31 mouse cellular contexts compared by ENCODE assay signal in genomic region chr19:4507746-4508145, GRCm38 (mm10). TPM values are rescaled to one million over a fixed set of nuclear protein-coding genes. Genes with fewer than 3 reads are reported as not detected.
A peak's percentile ranks its signal among the peaks of the same experiment; 100 is the strongest.
DNase-seq lines count a peak whose midpoint lies in the region; TF ChIP-seq lines count a peak whose summit lies in the region.
"Had no signal": no experiment of that assay in that cellular context is flagged by ENCODE, and none has a peak within 500 bp of the region (broad histone marks: within the 10 kb centered on the region; RNA-seq: fewer than 3 reads in every experiment).

No protein-coding gene starts in this region.

- H3K27me3 ChIP-seq in small intestine, adult 2 months (ENCODE audit: control insufficient read depth, insufficient read depth, low read length): peaks cover 4% of the 10 kb centered on the region; the same call in 1 of the 2 replicates
- H3K27me3 ChIP-seq: hindbrain, embryonic 15.5 days had no signal

- peak overlapping the region; percentile 44; the same call in 1 of the 2 replicates for H3K27ac ChIP-seq in small intestine, adult 2 months (ENCODE audit: insufficient read depth, low read depth, low read length)
- H3K27ac ChIP-seq: embryonic facial prominence, embryonic 10.5 days; forebrain, embryonic 15.5 days; heart, embryonic 15.5 days; hindbrain, embryonic 15.5 days; layer of hippocampus, adult 2 months; limb, embryonic 12.5 days; liver, embryonic 15.5 days; midbrain, embryonic 10.5 days had no signal

- H3K4me1 ChIP-seq in small intestine, adult 2 months (ENCODE audit: control insufficient read depth, insufficient read depth, insufficient read length, low read length): peaks cover 7% of the 10 kb centered on the region; the same call in 1 of the 2 replicates

- TF ChIP-seq POLR2A in small intestine, adult 2 months (IDR thresholded peaks at IDR 0.05; ENCODE audit: low read depth, low read length): no peak

- H3K4me3 ChIP-seq in small intestine, adult 2 months (ENCODE audit: low read depth, low read length): no peak overlapping the region
- H3K4me3 ChIP-seq: embryonic facial prominence, embryonic 10.5 days; forebrain, embryonic 15.5 days; heart, embryonic 15.5 days; hindbrain, embryonic 15.5 days; layer of hippocampus, adult 2 months; limb, embryonic 12.5 days; liver, embryonic 15.5 days; midbrain, embryonic 10.5 days had no signal

- H3K36me3 ChIP-seq in small intestine, adult 2 months (ENCODE audit: control insufficient read depth, insufficient read depth, low read length): no peaks in the 10 kb centered on the region
- H3K36me3 ChIP-seq: embryonic facial prominence, embryonic 10.5 days; forebrain, embryonic 15.5 days; G1E; heart, embryonic 15.5 days; hindbrain, embryonic 15.5 days; limb, embryonic 12.5 days; liver, embryonic 15.5 days; midbrain, embryonic 10.5 days had no signal

- DNase-seq in heart, adult 11 months: peak; percentile 85
- no peak for DNase-seq in heart, adult 9 months (ENCODE audit: low spot score in 2 of 2)
- DNase-seq in lung, postnatal 10 days: peak; percentile 42
- DNase-seq in lung, postnatal 14 days: no peak
- no peak for DNase-seq in T-cell, adult 2 months (ENCODE audit: low spot score)
- no peak for DNase-seq in left cerebral cortex, postnatal 36 days (ENCODE audit: low spot score in 2 of 2)
- DNase-seq: adrenal gland, postnatal 10 days; cerebellum, adult 8-10 months; gastrocnemius, postnatal 25 days; heart, postnatal 4 days; kidney, postnatal 25 days; layer of hippocampus, postnatal 36 days; right cerebral cortex, postnatal 4 days had no signal

- WGBS in small intestine, adult 2 months: 27% methylated on average over 3 of the region's 3 CpGs

- no peak for TF ChIP-seq CTCF in small intestine, adult 2 months (IDR thresholded peaks at IDR 0.05; ENCODE audit: extremely low read depth, insufficient read length, insufficient replicate concordance, low read depth, low read length)

- intact Hi-C loops in left cerebral cortex, postnatal 36 days (cut with DNase I): no loop called here

RNA-seq across cellular contexts. Expression of gene Pcx, which starts 2.5 kb away (rescaled TPM):
- 31.3 and 44.9 TPM in 2 replicates for polyA plus RNA-seq in small intestine, adult 2 months (2012; rRNA removed)
- total RNA-seq in left cerebral cortex, postnatal 36 days (2021): 10 to 100 TPM; 73.3 TPM

RNA-seq across cellular contexts. Expression of gene 2010003K11Rik, which starts 9.4 kb away (rescaled TPM):
- 84.7 and 128 TPM in 2 replicates for polyA plus RNA-seq in small intestine, adult 2 months (2012; rRNA removed)
- not detected for total RNA-seq in left cerebral cortex, postnatal 36 days (2021)
- total RNA-seq: common myeloid progenitor, adult 5-6 weeks; heart, adult 8-10 months; heart, postnatal 4 days; layer of hippocampus, adult 2 months; layer of hippocampus, postnatal 36 days; left cerebral cortex, postnatal 10 days had no signal
- polyA plus RNA-seq: activated CD4-positive, CD25-positive, alpha-beta regulatory T cell, adult 4 months; embryonic facial prominence, embryonic 10.5 days; forebrain, embryonic 15.5 days; G1E; heart, embryonic 15.5 days; hindbrain, embryonic 15.5 days; intestine, embryonic 14.5 days; kidney, embryonic 14.5 days; limb, embryonic 12.5 days; midbrain, embryonic 10.5 days; midbrain, embryonic 16.5 days; neural tube, embryonic 14.5 days had no signal

RNA-seq across cellular contexts. Expression of gene Syt12, which starts 30.5 kb away (rescaled TPM):
- polyA plus RNA-seq in small intestine, adult 2 months (2012; rRNA removed): 9.3 and 41.8 TPM in 2 replicates
- total RNA-seq in left cerebral cortex, postnatal 36 days (2021): 10 to 100 TPM; 35.2 to 38.8 TPM
- total RNA-seq: common myeloid progenitor, adult 5-6 weeks had no signal
- polyA plus RNA-seq: G1E had no signal

Comparison
In these comparisons a context has a peak if more than half of its experiments do, and no peak if none do; other contexts are left out.
1. DNase-seq: peak in heart, adult 11 months (single experiment) and lung, postnatal 10 days (single experiment); none in heart, adult 9 months (0 of 2), lung, postnatal 14 days (single experiment), T-cell, adult 2 months (single experiment) and left cerebral cortex, postnatal 36 days (0 of 2).